Mouse (Mus musculus) thymus, postnatal 4 days (tissue): Measurements from ENCODE around the gene Gpr19.

Experiments used
- DNase-seq: peaks from one replicate; pipeline ENCODE4 v3.0.0; 2021

Gpr19 gene

DNA sequence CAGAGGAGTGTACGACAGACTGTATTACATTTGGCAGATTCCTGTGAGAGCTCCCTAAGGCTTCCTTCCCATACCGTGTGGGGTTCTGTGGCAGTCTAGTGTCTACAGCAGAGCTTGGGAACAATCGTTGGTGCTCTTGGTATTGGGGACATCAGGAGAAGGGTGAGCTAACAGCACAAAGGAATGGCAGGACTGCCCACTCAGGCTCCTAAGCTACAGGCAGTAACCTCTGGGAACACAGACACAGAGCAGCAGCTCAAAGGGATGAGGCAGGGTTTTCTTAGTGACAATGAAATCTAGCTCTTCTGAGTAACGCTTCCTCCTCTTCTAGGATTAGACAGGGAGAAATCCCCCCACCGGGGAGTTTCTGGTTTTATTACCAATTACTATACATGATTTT, 11.4 kb downstream of the Gpr19 start:
- no peak for DNase-seq

DNA sequence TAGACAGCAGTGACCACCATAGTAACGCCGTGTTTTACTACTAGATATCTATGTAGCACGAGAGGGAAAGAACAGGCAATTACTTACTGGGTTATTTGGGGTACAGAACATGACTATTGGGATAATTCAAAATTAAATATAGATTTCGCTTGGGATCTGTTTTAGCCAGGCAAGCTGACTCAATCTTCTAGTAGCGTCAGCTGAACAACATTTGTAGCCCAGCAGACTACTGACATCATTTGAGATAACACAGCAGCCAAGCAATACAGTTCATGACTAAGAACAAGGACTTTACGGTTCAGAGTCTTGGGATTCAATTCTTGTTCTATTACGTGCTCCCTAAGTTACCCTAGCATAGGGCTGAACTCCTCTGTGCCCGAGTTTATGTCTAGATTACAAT, 11.9 kb downstream of the Gpr19 start:
- no peak for DNase-seq

DNA sequence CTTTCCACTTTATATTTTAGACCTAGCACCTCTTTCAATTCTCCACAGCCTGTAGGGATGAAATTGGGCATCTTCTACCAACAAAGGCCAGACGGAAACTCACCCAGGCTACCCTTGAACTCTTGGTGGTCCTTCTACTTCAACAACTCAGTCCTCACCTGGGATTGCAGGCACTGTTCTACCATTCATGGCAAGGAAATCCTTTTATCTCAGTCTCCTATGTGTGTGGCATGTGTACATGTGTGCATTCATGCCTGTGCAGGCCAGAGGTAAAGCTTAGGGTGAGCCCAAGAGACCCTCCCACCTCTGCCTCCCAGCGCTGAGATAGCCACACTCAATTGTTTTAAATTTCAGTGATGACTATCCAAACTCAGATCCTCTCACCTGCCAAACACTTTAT, 12.9 kb downstream of the Gpr19 start:
- DNase-seq: no peak

DNA sequence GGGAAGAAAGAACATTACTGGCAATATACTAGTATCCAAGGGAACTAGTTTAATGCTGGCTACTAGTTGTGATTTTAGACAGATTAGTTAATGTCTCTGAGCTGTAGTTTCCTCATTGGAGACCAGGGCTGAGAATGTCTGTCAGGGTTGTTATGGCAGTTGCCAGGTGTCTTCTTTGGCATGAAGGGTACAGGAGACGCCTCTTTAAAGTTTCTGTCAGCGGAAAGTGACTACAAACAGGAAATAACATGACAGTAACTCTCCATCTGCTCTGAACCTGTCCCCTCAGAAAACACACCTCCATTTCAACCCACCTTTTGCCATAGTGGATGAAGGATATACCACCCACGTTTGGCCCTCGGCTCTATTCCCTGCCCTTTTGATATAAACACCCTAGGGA, 14.7 kb downstream of the Gpr19 start:
- DNase-seq: no peak

DNA sequence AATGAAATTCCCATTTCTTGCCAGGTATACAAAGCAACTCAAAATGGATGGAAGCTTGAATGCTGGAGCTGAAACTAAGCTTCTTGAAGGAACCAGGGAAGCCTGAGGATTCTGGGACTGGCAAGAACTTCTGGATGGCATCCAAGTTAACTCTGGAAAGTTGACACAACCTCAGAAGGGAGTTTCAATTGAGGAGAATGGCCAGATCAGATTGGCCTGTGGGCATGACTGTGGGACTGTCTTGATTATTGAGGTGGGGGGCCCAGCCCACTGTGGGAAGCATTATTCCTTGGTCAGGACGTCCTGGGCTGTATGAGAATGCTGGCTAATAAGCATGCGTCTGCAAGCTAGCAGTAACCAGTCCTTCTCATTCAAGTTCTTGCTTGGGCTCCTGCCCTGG, 18.3 kb downstream of the Gpr19 start:
- no peak for DNase-seq

DNA sequence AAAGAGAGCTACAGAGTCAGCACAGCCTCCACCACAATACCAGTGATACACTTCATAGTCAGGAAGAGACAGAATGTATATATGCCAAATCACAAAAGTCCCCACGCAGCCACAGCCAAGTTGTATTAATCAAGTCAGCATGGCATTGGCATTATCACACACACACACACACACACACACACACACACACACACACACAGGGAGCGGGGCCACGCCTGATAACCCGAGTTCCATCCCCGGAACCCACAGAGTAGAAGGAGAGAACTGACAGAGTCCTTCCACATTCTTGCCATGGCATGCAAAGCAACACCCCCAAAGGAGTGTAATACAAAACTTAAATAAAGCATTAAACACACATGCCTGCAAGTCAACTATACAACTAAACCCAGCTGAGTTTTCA, 18.8 kb downstream of the Gpr19 start:
- DNase-seq: no peak

DNA sequence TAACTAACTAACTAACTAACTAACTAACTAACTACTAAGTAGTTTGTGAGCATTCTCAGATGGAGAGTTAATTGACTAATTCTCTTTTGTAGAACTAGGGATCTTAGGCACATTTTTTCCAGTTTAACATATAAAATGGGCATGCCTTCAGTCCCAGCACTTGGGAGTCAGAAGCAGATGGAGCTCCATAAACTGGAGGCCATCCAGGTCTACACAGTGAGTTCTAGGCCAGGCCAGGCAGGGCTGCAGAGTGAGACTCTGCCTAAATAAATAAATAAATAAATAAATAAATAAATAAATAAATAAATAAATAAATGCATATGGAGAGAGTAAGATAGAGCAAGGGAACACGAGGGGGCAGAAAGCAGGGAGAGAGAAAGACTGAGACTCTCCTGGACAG, 20.5 kb downstream of the Gpr19 start:
- DNase-seq: no peak

DNA sequence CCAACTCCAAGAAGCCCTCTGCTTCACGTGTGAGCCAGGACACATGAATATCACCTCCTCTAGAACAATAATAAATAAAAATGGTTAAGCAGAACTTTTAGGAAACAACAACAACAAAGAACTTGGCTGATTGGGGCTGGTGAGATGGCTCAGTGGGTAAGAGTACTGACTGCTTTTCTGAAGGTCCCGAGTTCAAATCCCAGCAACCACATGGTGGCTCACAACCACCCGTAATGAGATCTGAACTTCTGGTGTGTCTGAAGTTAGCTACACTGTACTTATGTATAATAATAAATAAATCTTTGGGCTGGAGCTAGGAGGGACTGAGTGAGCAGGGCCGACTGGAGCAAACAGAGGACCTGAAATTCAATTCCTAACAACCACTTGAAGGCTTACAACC, 21.1 kb downstream of the Gpr19 start:
- DNase-seq: no peak

DNA sequence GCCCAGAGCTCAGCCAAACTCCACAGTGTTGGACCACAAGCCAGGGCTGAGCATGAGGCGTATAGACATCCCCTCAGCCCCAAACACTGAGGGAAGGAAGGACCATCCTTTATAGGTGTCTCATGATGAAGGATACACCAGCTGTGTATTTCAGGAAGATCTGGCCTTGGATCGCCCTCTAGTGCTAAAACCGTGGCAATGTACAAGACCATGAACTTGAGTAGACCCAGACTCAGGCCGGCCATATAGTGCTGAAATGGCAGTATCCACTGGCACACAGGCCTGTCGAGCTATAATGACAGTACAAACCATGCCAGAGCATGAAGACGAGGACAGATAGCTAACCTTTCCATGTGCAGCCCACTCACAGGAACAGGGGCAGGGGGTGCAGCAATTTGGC, 21.6 kb downstream of the Gpr19 start:
- peak; percentile 48 for DNase-seq

DNA sequence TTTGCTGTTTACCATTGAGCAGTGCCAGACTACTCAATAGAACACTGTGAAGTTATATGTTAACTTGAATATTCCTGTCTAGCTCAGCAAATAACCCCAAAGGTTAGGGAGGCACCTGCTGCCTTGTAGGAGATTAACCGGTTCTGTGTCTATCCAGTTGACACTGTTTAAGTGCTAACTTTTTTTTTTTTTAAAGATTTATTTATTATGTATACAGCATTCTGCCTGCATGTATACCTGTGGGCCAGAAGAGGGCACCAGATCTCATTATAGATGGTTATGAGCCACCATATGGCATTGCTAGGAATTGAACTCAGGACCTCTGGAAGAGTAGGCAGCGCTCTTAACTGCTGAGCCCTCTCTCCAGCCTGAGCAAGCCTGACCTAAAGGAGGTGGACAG, 25.4 kb downstream of the Gpr19 start:
- DNase-seq: peak; percentile 39

DNA sequence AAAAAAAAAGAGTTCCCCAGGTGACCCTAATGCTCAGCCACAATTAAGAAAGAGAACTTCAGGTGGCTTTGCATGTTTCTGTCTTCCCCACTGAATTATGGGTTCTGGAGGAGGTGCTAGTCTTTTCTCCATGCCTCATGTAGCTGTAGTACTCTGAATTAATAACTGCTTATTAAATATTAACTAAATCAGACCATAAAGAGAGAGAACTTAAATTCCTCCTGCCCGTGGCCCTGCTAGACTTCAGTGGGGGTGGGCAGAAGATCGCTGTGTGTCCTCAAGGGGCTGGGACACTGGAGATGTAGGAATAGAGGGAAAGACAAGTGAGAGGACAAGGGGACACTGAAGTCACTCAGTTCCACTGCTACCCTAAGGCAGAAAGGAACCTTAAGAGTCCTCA, 26.1 kb downstream of the Gpr19 start:
- no peak for DNase-seq

DNA sequence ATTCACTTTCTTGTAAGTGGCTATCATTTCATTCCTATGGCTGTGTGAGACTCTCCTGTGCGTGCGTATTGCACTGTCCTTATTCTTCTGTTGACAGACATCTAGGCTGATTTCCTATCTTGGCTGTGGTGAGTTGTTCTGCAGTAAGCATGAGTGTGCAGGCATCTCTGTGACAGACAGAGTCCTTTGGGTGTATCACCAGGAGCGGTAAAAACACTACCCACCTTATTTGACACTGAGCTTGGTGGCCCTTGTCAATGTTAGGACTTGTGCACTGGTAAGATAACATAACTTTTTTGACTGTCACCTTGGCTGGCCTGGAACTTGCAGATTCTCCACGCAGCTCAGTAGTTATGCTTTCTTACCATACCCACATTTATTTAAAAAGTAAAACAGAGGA, 27.5 kb downstream of the Gpr19 start:
- DNase-seq: no peak

DNA sequence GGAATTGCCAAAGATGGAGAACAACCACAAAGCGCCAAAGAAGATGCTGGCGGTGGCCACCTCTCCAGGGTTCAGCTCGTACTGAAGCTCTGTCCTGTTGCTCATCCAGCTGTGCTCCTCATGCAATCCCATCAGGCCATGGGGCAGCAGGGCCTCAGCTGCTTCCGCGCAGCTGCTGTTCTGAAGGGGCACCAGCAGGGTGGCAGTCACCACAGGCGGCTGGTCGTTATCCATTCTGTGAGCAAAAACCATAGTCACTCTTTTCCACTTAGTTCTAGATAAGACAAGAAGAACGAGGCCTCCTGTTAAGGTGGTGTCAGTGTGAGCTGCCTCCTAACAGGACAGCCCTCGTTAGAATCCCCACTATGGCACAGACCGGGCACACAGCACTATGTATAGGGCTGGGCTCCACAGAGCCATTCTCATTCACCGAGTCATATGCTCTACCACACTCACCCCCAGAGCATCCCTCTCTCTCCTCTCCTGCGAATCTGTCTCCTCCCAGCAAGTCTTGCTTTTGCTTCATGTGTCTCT, 28.1 kb downstream of the Gpr19 start:
- no peak for DNase-seq

DNA sequence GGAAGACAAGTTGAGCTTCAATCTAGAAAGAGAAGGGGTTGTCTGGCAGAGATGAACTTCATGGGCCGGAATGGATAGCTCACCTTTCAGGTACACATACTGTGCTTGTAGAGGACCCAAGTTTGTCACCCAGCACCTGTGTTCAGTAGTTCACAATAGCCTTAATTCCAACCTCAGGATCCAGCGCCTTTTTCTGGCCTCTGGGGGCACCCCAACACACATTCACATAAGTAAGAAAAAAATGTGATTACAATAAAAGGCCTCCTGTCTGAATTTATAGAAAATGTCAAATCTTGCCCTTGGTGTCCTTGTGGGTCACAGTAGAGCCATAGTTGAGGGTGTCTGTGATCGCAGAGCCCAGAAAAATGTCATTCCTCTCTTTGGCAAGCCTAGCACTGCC, 31.1 kb downstream of the Gpr19 start:
- DNase-seq: no peak

DNA sequence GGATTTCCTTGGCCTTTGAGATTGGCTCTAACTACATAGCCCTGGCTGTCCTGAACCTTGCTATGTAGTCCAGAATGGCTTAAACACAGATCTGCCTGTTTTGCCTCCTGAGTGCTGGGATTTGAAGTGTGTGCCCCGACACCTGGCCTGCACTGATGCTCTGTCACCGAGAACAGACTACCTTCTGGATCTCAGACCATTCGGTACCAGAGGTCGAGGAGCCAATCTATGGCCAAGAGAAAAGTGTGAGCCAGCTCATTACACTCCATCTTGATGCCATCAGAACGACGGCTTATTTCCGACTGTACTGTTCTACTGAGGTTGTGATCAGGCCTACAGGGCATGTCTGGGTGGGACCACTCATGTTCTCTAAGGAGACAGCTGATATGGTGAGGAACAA, 32.3 kb downstream of the Gpr19 start:
- no peak for DNase-seq

DNA sequence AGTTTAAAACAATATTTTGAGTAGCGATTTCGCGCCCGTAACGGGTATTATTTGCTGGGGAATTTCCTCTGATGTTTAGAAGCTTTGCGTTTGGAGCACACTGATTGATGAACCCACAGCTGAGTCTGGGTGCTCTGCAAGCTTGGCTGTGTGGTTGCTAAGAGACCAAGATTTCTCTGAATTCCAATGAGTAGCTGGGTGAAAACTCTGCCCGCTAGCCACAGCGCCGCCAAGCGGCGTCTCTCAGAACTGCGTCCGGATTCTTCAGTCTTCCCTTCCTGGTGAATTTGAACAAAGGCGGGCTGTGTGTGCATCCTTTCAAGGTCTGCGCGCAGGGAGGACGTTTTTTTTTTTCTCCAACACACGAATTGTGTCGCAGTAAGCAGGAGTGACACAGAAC, 35.2 kb downstream of the Gpr19 start:
- peak; percentile 99 for DNase-seq

DNA sequence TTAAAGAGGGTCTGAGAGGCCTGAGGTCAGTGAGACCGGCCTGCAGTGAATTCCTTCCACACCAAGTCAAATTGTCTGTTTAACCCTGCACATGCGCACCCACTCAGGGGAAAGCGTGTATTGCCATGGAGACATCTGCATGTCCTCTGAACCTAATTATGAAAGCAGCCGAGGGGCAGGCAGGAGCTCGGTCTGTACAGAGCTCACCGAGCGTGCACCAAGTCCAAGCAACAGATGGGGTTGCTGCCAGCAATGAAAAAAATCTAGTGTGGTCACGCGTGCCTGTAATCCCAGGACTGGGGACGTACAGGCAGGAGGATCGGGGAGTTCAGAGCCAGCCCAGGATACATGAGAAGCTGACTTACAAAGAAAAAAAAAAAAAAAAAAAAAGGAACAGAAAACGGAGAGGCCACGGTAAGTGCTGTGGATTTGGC, 35.7 kb downstream of the Gpr19 start:
- no peak for DNase-seq

DNA sequence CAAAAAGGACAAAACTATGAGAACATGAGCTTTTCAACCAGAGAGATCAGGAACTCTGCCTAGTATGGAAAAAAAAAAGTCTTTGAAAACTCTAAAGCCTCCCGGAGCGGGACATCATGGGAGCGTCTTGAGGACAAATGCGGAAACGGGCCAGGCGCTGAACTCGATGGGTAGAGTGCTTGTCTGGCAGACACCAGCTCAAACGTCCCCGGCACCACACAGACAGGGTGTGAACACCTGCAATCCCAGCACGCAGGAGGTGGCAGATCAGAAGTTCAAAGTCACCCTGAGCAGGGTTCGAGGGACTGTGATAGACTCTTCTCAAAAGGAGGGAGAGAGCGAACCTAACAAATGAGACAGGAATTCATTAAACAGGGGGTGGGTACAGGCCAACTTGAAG, 37.0 kb downstream of the Gpr19 start:
- no peak for DNase-seq

DNA sequence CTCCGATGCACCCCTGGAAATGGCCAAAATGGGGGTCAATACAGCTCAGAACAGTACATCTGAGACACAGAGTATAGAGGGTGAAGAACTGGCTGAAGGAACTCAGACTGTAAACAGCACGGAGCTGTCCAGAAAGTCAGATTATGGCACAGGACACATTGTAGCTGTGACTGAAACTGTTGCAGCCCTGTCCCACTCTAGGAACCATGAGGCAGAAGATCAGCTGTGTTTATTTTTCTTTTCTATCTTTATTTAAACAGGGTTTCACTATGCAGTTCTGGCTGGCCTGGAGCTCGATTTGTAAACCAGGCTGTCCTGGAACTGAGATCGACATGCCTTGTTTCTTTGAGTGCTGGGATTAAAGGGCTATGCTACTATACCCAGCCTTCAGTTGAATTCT, 38.1 kb downstream of the Gpr19 start:
- no peak for DNase-seq

DNA sequence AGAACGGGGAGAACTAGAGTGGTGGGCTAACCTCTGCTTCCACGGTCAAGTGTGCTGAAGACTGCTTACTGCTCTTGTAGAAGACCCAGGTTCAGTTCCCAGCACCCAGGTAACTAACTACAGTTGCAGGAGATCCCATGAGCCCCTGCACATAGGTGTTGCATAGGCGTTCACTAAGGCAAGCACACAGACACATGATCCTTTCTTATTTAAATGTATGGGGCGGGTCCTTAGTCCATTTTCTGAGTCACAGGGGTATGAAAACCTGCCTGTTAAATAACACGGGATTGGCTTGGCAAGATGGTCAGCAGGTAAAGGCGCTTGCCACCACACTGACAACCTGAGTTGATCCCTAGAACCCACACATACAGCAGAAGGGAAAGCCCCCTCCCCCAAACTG, 39.4 kb downstream of the Gpr19 start:
- no peak for DNase-seq

DNA sequence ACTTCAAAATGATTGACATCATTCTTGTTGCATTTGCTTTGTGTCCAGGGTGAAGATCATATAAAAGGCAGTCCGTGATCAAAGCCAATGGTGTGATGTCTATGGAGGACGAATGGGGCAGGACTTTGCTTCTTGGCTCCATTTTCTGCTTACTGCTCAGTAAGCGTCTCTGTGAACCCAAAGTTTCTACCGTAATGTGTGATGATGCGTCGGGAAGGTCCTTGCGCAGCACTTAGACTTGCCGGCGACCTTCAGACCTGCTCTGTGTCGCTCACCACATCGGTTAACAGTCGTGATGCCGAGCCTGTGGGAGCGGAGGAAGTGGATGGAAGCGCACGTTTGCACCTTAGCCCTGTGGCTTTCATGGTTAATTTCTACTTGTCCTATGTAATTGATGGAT, 42.5 kb downstream of the Gpr19 start:
- DNase-seq: no peak

DNA sequence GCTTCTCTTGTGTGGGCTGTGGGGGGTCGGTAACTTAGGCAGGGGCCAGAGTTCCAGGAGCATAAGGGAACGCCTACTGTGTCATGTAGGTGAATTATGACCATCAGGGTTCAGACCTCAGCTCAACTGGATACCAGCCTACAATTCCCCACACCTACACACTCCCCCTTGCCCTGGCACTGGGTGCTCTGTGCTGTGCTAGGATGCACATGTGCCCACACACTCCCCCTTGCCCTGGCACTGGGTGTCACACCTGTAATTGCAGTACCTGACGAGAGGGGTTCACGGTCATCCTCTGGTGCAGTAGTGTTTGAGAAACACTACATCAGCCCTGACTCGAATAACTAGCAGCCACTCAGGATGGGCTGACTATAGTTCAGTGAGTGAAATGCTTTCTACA, 43.6 kb downstream of the Gpr19 start:
- DNase-seq: no peak

DNA sequence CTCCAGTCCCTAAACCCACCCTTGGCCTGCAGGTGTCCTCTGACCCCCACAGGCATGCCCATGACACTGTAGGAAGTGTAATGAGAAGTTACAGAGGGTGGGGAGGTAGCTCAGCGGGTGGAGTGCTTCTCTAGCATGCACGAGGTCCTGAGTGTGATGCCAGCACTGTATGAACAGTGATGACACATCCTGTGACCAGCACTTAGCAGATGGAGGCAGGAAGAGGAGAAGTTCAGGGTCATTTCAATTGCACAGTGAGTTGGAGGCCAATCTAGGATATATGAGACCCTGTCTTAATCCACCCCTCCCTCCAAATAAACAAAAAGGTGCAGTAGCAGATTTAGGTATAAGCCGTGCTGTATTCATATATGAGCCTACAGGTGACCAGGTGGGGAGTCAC, 48.4 kb downstream of the Gpr19 start:
- no peak for DNase-seq

DNA sequence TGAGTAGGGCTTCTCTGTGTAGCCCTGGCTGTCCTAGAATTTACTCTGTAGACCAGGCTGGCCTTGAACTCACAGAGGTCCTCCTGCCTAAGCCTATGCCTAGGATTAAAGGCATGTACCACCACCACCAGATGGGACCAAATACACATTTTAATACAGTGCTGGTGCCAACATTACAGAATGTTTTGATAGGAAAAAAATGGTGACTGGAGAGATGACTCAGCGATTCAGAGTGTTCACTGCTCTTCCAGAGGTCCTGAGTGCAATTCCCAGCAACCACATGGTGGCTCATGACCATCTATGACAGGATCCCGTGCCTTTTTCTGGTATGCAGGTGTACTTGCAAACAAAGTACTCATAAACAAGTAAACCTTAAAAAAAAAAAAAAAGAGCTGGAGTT, 48.9 kb downstream of the Gpr19 start:
- no peak for DNase-seq

DNA sequence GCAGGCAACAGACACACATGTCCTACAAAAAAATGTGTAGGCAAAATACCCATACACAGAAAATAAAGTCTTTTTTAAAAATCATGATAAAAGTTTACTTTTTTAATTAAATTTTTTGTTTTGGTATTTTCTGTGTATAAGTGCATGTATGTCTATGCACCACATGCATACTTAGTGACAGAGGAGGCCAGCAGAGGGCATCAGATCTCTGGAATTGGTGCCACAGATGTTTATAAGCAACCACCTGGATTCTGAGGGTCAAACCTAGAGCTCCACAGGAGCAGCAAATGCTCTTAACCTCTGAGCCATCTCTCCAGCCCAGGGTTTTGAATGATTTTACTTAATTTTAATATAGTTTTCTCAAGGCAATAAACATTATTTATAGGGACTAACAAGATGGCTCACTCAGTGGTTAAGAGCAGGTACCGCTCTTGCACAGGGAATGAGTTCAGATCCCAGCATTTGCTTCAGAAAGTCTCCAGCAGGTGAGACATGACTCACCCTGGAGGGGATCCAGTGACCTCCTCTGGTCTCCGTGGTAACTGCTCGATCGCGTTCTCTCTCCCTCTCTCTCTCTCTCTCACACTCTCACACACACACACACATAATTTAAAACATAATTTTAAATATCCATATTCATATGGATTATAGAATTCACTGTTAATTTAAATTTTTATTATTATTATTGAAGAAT, 50.0 kb downstream of the Gpr19 start:
- DNase-seq: peak; percentile 81

DNA sequence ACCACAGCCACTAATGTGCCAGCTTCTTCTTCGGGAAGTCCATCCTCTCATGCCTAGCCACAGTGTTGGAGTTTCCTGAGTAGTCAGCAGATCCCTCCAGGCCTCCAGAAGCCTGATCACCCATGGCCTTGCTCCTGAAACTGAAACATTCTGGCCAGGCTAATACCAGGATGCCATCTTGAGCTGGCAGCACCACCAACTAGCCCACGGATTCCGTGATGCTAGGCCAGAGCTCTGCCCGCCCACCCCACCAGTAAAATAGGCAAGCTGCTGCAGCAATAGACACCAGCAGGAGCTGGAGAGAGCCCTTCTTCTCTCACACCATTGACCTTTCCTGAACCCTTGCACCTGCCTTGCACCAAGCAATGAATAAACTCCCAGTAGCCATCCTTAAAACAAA, 50.8 kb downstream of the Gpr19 start:
- DNase-seq: no peak
